Mouse (Mus musculus) testis, adult 2 months (tissue): Measurements from ENCODE around the gene Prkci.

Experiments used
- CTCF ChIP-seq: fragments of 200-500 bp; IDR thresholded peaks from 2 replicates; pipeline ENCODE4 v1.5.1; 2012; ENCODE audit warnings: low read depth, mild to moderate bottlenecking, inconsistent platforms, low read length, moderate library complexity; ENCODE audit not compliant: control insufficient read depth, insufficient read depth, insufficient replicate concordance
- POLR2A ChIP-seq: fragments of 200-500 bp; IDR thresholded peaks from 2 replicates; pipeline ENCODE4 v1.6.1; 2012; ENCODE audit warnings: low read depth, mild to moderate bottlenecking, inconsistent platforms, low read length, moderate library complexity; ENCODE audit not compliant: control insufficient read depth

- TF ChIP-seq CTCF = no peak
- no peak for TF ChIP-seq POLR2A
Observed at GRCm38 (mm10) chr3:31089956-31090355, 94.4 kb downstream of the Prkci start.
